23 mouse cellular contexts compared by ENCODE assay signal in genomic region chr3:11006531-11007269, GRCm38 (mm10).
DNase-seq lines count a peak whose midpoint lies in the region; ATAC-seq and TF ChIP-seq lines count a peak whose summit lies in the region.
"Had no signal": no experiment of that assay in that cellular context is flagged by ENCODE, and none has a peak within 500 bp of the region (broad histone marks: within the 10 kb centered on the region; RNA-seq: fewer than 3 reads in every experiment).

No protein-coding gene starts in this region.

- H3K9me3 ChIP-seq in forebrain, postnatal 0 days (ENCODE audit: low read length): no peaks in the 10 kb centered on the region
- no peaks in the 10 kb centered on the region for H3K9me3 ChIP-seq in forebrain, embryonic 15.5 days
- no peaks in the 10 kb centered on the region for H3K9me3 ChIP-seq in midbrain, embryonic 12.5 days
- no peaks in the 10 kb centered on the region for H3K9me3 ChIP-seq in midbrain, embryonic 10.5 days (replicated peaks)
- no peaks in the 10 kb centered on the region for H3K9me3 ChIP-seq in midbrain, embryonic 14.5 days (ENCODE audit: control insufficient read depth, low read length)
- H3K9me3 ChIP-seq in neural tube, embryonic 13.5 days: no peaks in the 10 kb centered on the region
- H3K9me3 ChIP-seq in intestine, embryonic 15.5 days: no peaks in the 10 kb centered on the region
- H3K9me3 ChIP-seq: kidney, embryonic 15.5 days had no signal

- no peaks in the 10 kb centered on the region for H3K27me3 ChIP-seq in forebrain, postnatal 0 days (ENCODE audit: insufficient read depth, low read length)
- no peaks in the 10 kb centered on the region for H3K27me3 ChIP-seq in forebrain, embryonic 15.5 days
- H3K27me3 ChIP-seq in midbrain, embryonic 12.5 days: no peaks in the 10 kb centered on the region
- no peaks in the 10 kb centered on the region for H3K27me3 ChIP-seq in midbrain, embryonic 10.5 days (ENCODE audit: low read depth, poor library complexity, severe bottlenecking)
- H3K27me3 ChIP-seq in midbrain, embryonic 14.5 days (ENCODE audit: control insufficient read depth, insufficient read depth, low read length): no peaks in the 10 kb centered on the region
- no peaks in the 10 kb centered on the region for H3K27me3 ChIP-seq in neural tube, embryonic 13.5 days
- no peaks in the 10 kb centered on the region for H3K27me3 ChIP-seq in intestine, embryonic 15.5 days (replicated peaks)
- H3K27me3 ChIP-seq: kidney, embryonic 15.5 days had no signal

- 0 out of 2 replicates have a peak, but pooled peaks have one; percentile 50 for ATAC-seq in forebrain, postnatal 0 days
- ATAC-seq in forebrain, embryonic 15.5 days (replicated peaks): no peak
- 0 out of 2 replicates have a peak, but pooled peaks have one; percentile 38 for ATAC-seq in midbrain, embryonic 12.5 days (ENCODE audit: low FRiP score, low read depth)
- no peak for ATAC-seq in midbrain, embryonic 14.5 days (ENCODE audit: low FRiP score, low TSS enrichment)
- 0 out of 2 replicates have a peak, but pooled peaks have one; percentile 47 for ATAC-seq in neural tube, embryonic 13.5 days (ENCODE audit: low read depth)
- no peak for ATAC-seq in intestine, embryonic 15.5 days
- ATAC-seq: CD4-positive, CD25-positive, alpha-beta regulatory T cell, adult 4 months; inflammation-experienced regulatory T-cells, adult 6 months had no signal

- H3K27ac ChIP-seq in forebrain, postnatal 0 days (ENCODE audit: low read depth, low read length): no peak overlapping the region
- H3K27ac ChIP-seq in forebrain, embryonic 15.5 days (replicated peaks): no peak overlapping the region
- H3K27ac ChIP-seq in midbrain, embryonic 12.5 days (replicated peaks): no peak overlapping the region
- H3K27ac ChIP-seq in midbrain, embryonic 10.5 days (replicated peaks): no peak overlapping the region
- H3K27ac ChIP-seq in midbrain, embryonic 14.5 days (replicated peaks; ENCODE audit: low read depth, low read length): no peak overlapping the region
- no peak overlapping the region for H3K27ac ChIP-seq in neural tube, embryonic 13.5 days (replicated peaks)
- no peak overlapping the region for H3K27ac ChIP-seq in intestine, embryonic 15.5 days
- H3K27ac ChIP-seq: kidney, embryonic 15.5 days had no signal

- no peak for DNase-seq in forebrain, postnatal 0 days
- no peak for DNase-seq in midbrain, embryonic 10.5 days (ENCODE audit: low spot score)
- DNase-seq in midbrain, embryonic 14.5 days: peak; percentile 47
- DNase-seq: adrenal gland, postnatal 25 days; cerebellum, adult 2 months; cerebellum, postnatal 14 days; gastrocnemius, postnatal 25 days; heart, adult 18-20 months; heart, postnatal 36 days; kidney, adult 18-20 months; kidney, postnatal 25 days; lung, postnatal 36 days; thymus, adult 2 months; thymus, postnatal 36 days had no signal

- H3K9ac ChIP-seq in forebrain, postnatal 0 days: no peak overlapping the region
- H3K9ac ChIP-seq in forebrain, embryonic 15.5 days (replicated peaks): no peak overlapping the region
- H3K9ac ChIP-seq in midbrain, embryonic 12.5 days (replicated peaks): no peak overlapping the region
- H3K9ac ChIP-seq in midbrain, embryonic 14.5 days (replicated peaks; ENCODE audit: low read length): no peak overlapping the region
- no peak overlapping the region for H3K9ac ChIP-seq in neural tube, embryonic 13.5 days
- no peak overlapping the region for H3K9ac ChIP-seq in intestine, embryonic 15.5 days
- H3K9ac ChIP-seq: kidney, embryonic 15.5 days had no signal

- TF ChIP-seq CTCF in forebrain, postnatal 0 days (IDR thresholded peaks at IDR 0.05; ENCODE audit: low read depth): no peak

- 73% methylated on average over 2 of the region's 2 CpGs for WGBS in forebrain, postnatal 0 days
- 80% methylated on average over 2 of the region's 2 CpGs for WGBS in forebrain, embryonic 15.5 days
- 82% methylated on average over 2 of the region's 2 CpGs for WGBS in midbrain, embryonic 12.5 days
- 86% methylated on average over 2 of the region's 2 CpGs for WGBS in midbrain, embryonic 10.5 days
- 81% methylated on average over 2 of the region's 2 CpGs for WGBS in midbrain, embryonic 14.5 days
- WGBS in neural tube, embryonic 13.5 days: 79% methylated on average over 2 of the region's 2 CpGs
- WGBS in intestine, embryonic 15.5 days: 61% methylated on average over 2 of the region's 2 CpGs

- no peaks in the 10 kb centered on the region for H3K4me1 ChIP-seq in forebrain, postnatal 0 days (ENCODE audit: insufficient read depth)
- H3K4me1 ChIP-seq in forebrain, embryonic 15.5 days: no peaks in the 10 kb centered on the region
- no peaks in the 10 kb centered on the region for H3K4me1 ChIP-seq in midbrain, embryonic 12.5 days
- H3K4me1 ChIP-seq in midbrain, embryonic 10.5 days: no peaks in the 10 kb centered on the region
- no peaks in the 10 kb centered on the region for H3K4me1 ChIP-seq in midbrain, embryonic 14.5 days (ENCODE audit: control insufficient read depth, insufficient read depth, low read length)
- H3K4me1 ChIP-seq in neural tube, embryonic 13.5 days (replicated peaks): no peaks in the 10 kb centered on the region
- H3K4me1 ChIP-seq in intestine, embryonic 15.5 days (replicated peaks): no peaks in the 10 kb centered on the region
- H3K4me1 ChIP-seq: kidney, embryonic 15.5 days had no signal

- H3K4me3 ChIP-seq in forebrain, postnatal 0 days (ENCODE audit: low read depth, low read length): no peak overlapping the region
- H3K4me3 ChIP-seq in forebrain, embryonic 15.5 days: no peak overlapping the region
- no peak overlapping the region for H3K4me3 ChIP-seq in midbrain, embryonic 12.5 days
- H3K4me3 ChIP-seq in midbrain, embryonic 10.5 days: no peak overlapping the region
- H3K4me3 ChIP-seq in midbrain, embryonic 14.5 days (replicated peaks; ENCODE audit: low read depth, low read length): no peak overlapping the region
- H3K4me3 ChIP-seq in neural tube, embryonic 13.5 days: no peak overlapping the region
- H3K4me3 ChIP-seq in intestine, embryonic 15.5 days (replicated peaks): no peak overlapping the region
- H3K4me3 ChIP-seq: erythroblast, embryonic 14.5 days; kidney, embryonic 15.5 days had no signal

- H3K36me3 ChIP-seq in forebrain, postnatal 0 days (ENCODE audit: insufficient read depth): no peaks in the 10 kb centered on the region
- H3K36me3 ChIP-seq in forebrain, embryonic 15.5 days: no peaks in the 10 kb centered on the region
- H3K36me3 ChIP-seq in midbrain, embryonic 12.5 days: no peaks in the 10 kb centered on the region
- no peaks in the 10 kb centered on the region for H3K36me3 ChIP-seq in midbrain, embryonic 10.5 days
- no peaks in the 10 kb centered on the region for H3K36me3 ChIP-seq in midbrain, embryonic 14.5 days (ENCODE audit: control insufficient read depth, insufficient read depth, low read length)
- no peaks in the 10 kb centered on the region for H3K36me3 ChIP-seq in neural tube, embryonic 13.5 days
- no peaks in the 10 kb centered on the region for H3K36me3 ChIP-seq in intestine, embryonic 15.5 days
- H3K36me3 ChIP-seq: kidney, embryonic 15.5 days had no signal

- H3K4me2 ChIP-seq in forebrain, postnatal 0 days (ENCODE audit: low read depth): no peak overlapping the region
- no peak overlapping the region for H3K4me2 ChIP-seq in forebrain, embryonic 15.5 days (replicated peaks)
- no peak overlapping the region for H3K4me2 ChIP-seq in midbrain, embryonic 12.5 days (replicated peaks)
- no peak overlapping the region for H3K4me2 ChIP-seq in midbrain, embryonic 14.5 days (ENCODE audit: low read length)
- no peak overlapping the region for H3K4me2 ChIP-seq in neural tube, embryonic 13.5 days
- H3K4me2 ChIP-seq in intestine, embryonic 15.5 days (replicated peaks): no peak overlapping the region
- H3K4me2 ChIP-seq: heart, embryonic 11.5 days; kidney, embryonic 15.5 days had no signal

Comparison
In these comparisons a context has a peak if more than half of its experiments do, and no peak if none do; other contexts are left out.
1. ATAC-seq: peak in forebrain, postnatal 0 days (single experiment), midbrain, embryonic 12.5 days (single experiment) and neural tube, embryonic 13.5 days (single experiment); none in forebrain, embryonic 15.5 days (single experiment), midbrain, embryonic 14.5 days (single experiment) and intestine, embryonic 15.5 days (single experiment).